Mouse (Mus musculus) 3T3-L1 (cell line): ENCODE measurements at regions not wholly inside any gene's neighbourhood (a gene's known extent, or its start where the extent isn't known, plus 50 kb on each side); places are given as distances from the start of the nearest gene placed in this dataset.

ENCODE experiments used
- DNase-seq: peaks from one replicate; pipeline ENCODE4 v3.0.0-alpha.2; 2015; ENCODE audit warnings: low read depth, low spot score

- no peak for DNase-seq
Measured at GRCm38 (mm10) chr12:26546361-26546760, 77.4 kb downstream of the Cmpk2 start.

GRCm38 (mm10) chr12:26543463-26543862 lies 74.5 kb downstream of the Cmpk2 start:
- DNase-seq = no peak

- no peak for DNase-seq
Measured at GRCm38 (mm10) chr12:26542451-26542850, 73.4 kb downstream of the Cmpk2 start.

- no peak for DNase-seq
Measured at GRCm38 (mm10) chr12:26535261-26535890, 66.4 kb downstream of the Cmpk2 start.

GRCm38 (mm10) chr12:26534229-26535105 lies 65.5 kb downstream of the Cmpk2 start:
- DNase-seq = no peak

- DNase-seq = no peak
Measured at GRCm38 (mm10) chr12:26533641-26534151, 64.7 kb downstream of the Cmpk2 start.

GRCm38 (mm10) chr12:26532823-26533640 lies 64.0 kb downstream of the Cmpk2 start:
- peak; percentile 68 for DNase-seq

GRCm38 (mm10) chr12:26532076-26532475 lies 63.1 kb downstream of the Cmpk2 start:
- DNase-seq = peak; percentile 12
